Mouse (Mus musculus) cerebellum, postnatal 36 days (tissue): Measurements from ENCODE around the gene Cul3.
"Not testable (repeated sequence)": the region's sequence is repeated elsewhere in the genome, so short reads cannot be mapped to it uniquely, and the experiment has no call there.

ENCODE experiments used
- DNase-seq, 2 experiments: peaks; one replicate each; pipeline ENCODE4 v3.0.0; 2021 to 2022; ENCODE audit warnings: mixed read lengths in 2 of 2

Cul3 gene

GRCm38 (mm10) chr1:80340436-80341376, at the start of gene Cul3:
Cul3 (minus strand) TSS chr1:80340480.
- DNase-seq: peak; percentile 91 to 92

- no peak for DNase-seq
These were observed 49.2 kb upstream of the Cul3 start for GRCm38 (mm10) chr1:80389518-80389917.

- no peak for DNase-seq
These were observed 43.6 kb upstream of the Cul3 start for GRCm38 (mm10) chr1:80383613-80384589.

- DNase-seq: no peak
These were observed 42.6 kb upstream of the Cul3 start for GRCm38 (mm10) chr1:80382928-80383327.

GRCm38 (mm10) chr1:80381302-80381701, 41.0 kb upstream of the Cul3 start:
- no peak for DNase-seq

GRCm38 (mm10) chr1:80372010-80372409, 31.7 kb upstream of the Cul3 start:
- DNase-seq: no peak

- no peak for DNase-seq
These were observed 31.1 kb upstream of the Cul3 start for GRCm38 (mm10) chr1:80371189-80371889.

GRCm38 (mm10) chr1:80363486-80363885, 23.2 kb upstream of the Cul3 start:
- peak; percentile 25 to 60 for DNase-seq

- peak; percentile 40 to 54 for DNase-seq
These were observed 22.7 kb upstream of the Cul3 start for GRCm38 (mm10) chr1:80362946-80363345.

- no peak for DNase-seq
These were observed 22.1 kb upstream of the Cul3 start for GRCm38 (mm10) chr1:80362400-80362799.

- not testable (repeated sequence) for DNase-seq
These were observed 21.5 kb upstream of the Cul3 start for GRCm38 (mm10) chr1:80361771-80362170.

GRCm38 (mm10) chr1:80360038-80360608, 19.8 kb upstream of the Cul3 start:
- no peak for DNase-seq

- peak; percentile 75 for DNase-seq
These were observed 232 bp downstream of the Cul3 start for GRCm38 (mm10) chr1:80340061-80340435.

- peak in 1 of 2 experiments; percentile 39 for DNase-seq
These were observed 757 bp downstream of the Cul3 start for GRCm38 (mm10) chr1:80339425-80340021.

GRCm38 (mm10) chr1:80338398-80338797, 1.9 kb downstream of the Cul3 start:
- DNase-seq: no peak

GRCm38 (mm10) chr1:80335726-80336368, 4.4 kb downstream of the Cul3 start:
- peak; percentile 36 to 40 for DNase-seq

GRCm38 (mm10) chr1:80335118-80335517, 5.2 kb downstream of the Cul3 start:
- DNase-seq: no peak

GRCm38 (mm10) chr1:80330970-80331369, 9.3 kb downstream of the Cul3 start:
- no peak for DNase-seq

GRCm38 (mm10) chr1:80325761-80326160, 14.5 kb downstream of the Cul3 start:
- DNase-seq: no peak

GRCm38 (mm10) chr1:80324370-80324769, 15.9 kb downstream of the Cul3 start:
- no peak for DNase-seq

GRCm38 (mm10) chr1:80315533-80316045, 24.7 kb downstream of the Cul3 start:
- DNase-seq: no peak
